Mouse (Mus musculus) spleen, postnatal 14 days (tissue): ENCODE measurements around the gene Prl5a1.

ENCODE experiments used
- DNase-seq, 2 experiments: peaks; one replicate each; pipeline ENCODE4 v3.0.0; 2021 to 2022; ENCODE audit warnings: low spot score in 2 of 2

Gene Prl5a1

GRCm38 (mm10) chr13:28142184-28142583 is at the start of gene Prl5a1:
Gene Prl5a1 (plus strand): TSS chr13:28142484.
- DNase-seq = no peak

GRCm38 (mm10) chr13:28096161-28096560 is 46.1 kb upstream of the Prl5a1 start:
- no peak for DNase-seq

GRCm38 (mm10) chr13:28108536-28108935 is 33.7 kb upstream of the Prl5a1 start:
- no peak for DNase-seq

GRCm38 (mm10) chr13:28132781-28133180 is 9.5 kb upstream of the Prl5a1 start:
- no peak for DNase-seq

- no peak for DNase-seq
These were observed 6.5 kb upstream of the Prl5a1 start for GRCm38 (mm10) chr13:28135790-28136189.
